Mouse (Mus musculus) midbrain, embryonic 15.5 days (tissue): Measurements from ENCODE around the gene Cyp2j13. TPM values are rescaled to one million over a fixed set of nuclear protein-coding genes. Genes with fewer than 3 reads are reported as not detected.

Experiments
- polyA plus RNA-seq: library from polyadenylated mRNA; unstranded; fragments of >200 nt; fragmentation: Nextera tagmentation; extraction: Ambion mirVana; gene quantifications from 2 replicates; pipeline ENCODE4 v1.2.1, GENCODE M21; 2015

The Cyp2j13 gene
- polyA plus RNA-seq, 1 experiment from 2014 or later: not detected

Other genes starting within 250 kb of the Cyp2j13 start
- 72.9 and 81.0 TPM in 2 replicates for gene Hook1, start 110.3 kb downstream of the Cyp2j13 start, polyA plus RNA-seq
- not detected in 2 replicates for gene Cyp2j12, start 63.6 kb upstream of the Cyp2j13 start, polyA plus RNA-seq
- not detected in 2 replicates for gene Cyp2j7, start 159.1 kb upstream of the Cyp2j13 start, polyA plus RNA-seq